Mouse (Mus musculus) midbrain, embryonic 12.5 days (tissue): ENCODE measurements around the gene Ppp1r12b. TPM values are rescaled to one million over a fixed set of nuclear protein-coding genes. Genes with fewer than 3 reads are reported as not detected.
A peak's percentile ranks its signal among the peaks of the same experiment; 100 is the strongest.

Experiments
- ATAC-seq: fragments of 200-750 bp; cut with Nextera tagmentation; 2 replicates; pipeline ENCODE4 v1.8.0; 2017; ENCODE audit warnings: low read depth, moderate TSS enrichment, moderate library complexity; ENCODE audit not compliant: low FRiP score
- H3K27ac ChIP-seq: fragments of 300-500 bp; sonication (generic); replicated peaks from 2 replicates; pipeline ENCODE4 v1.5.1; 2016; ENCODE audit warnings: mild to moderate bottlenecking
- H3K27me3 ChIP-seq: fragments of 300-500 bp; sonication (generic); 2 replicates; pipeline ENCODE4 v1.6.1; 2016; ENCODE audit warnings: mild to moderate bottlenecking
- H3K36me3 ChIP-seq: fragments of 300-500 bp; sonication (generic); 2 replicates; pipeline ENCODE4 v1.6.1; 2016
- H3K4me1 ChIP-seq: fragments of 300-500 bp; sonication (generic); 2 replicates; pipeline ENCODE4 v1.6.1; 2016
- H3K4me2 ChIP-seq: fragments of 300-500 bp; sonication (generic); replicated peaks from 2 replicates; pipeline ENCODE4 v1.6.1; 2016; ENCODE audit warnings: mild to moderate bottlenecking, moderate library complexity
- H3K4me3 ChIP-seq: fragments of 300-500 bp; sonication (generic); 2 replicates; pipeline ENCODE4 v1.5.1; 2016; ENCODE audit warnings: mild to moderate bottlenecking
- H3K9ac ChIP-seq: fragments of 300-500 bp; sonication (generic); replicated peaks from 2 replicates; pipeline ENCODE4 v1.6.1; 2016; ENCODE audit warnings: mild to moderate bottlenecking, moderate library complexity
- H3K9me3 ChIP-seq: fragments of 300-500 bp; sonication (generic); 2 replicates; pipeline ENCODE4 v1.6.1; 2016; ENCODE audit warnings: mild to moderate bottlenecking
- WGBS: fragments of 180-500 bp; shearing (Covaris S2); methylation state at CpG from one replicate; pipeline ENCODE4 v1.1.7; 2016; 5-methylcytosine and 5-hydroxymethylcytosine counted together
- polyA plus RNA-seq: library from polyadenylated mRNA; unstranded; fragments of >200 nt; fragmentation: Nextera tagmentation; extraction: Ambion mirVana; gene quantifications from 2 replicates; pipeline ENCODE4 v1.2.1, GENCODE M21; 2016

Gene Ppp1r12b
- polyA plus RNA-seq, 1 experiment from 2014 or later = 14.6 TPM

- Histone ChIP-seq H3K9me3 (no peaks in the 10 kb centered on the region), H3K36me3 (peaks cover 11% of the 10 kb centered on the region; the same call in 1 of the 2 replicates), H3K27ac (no peak overlapping the region), H3K4me1 (peaks cover 3% of the 10 kb centered on the region; the same call in 1 of the 2 replicates), H3K9ac (no peak overlapping the region), H3K4me2 (no peak overlapping the region), H3K27me3 (no peaks in the 10 kb centered on the region), H3K4me3 (no peak overlapping the region)
- ATAC-seq = no peak
- 46% methylated on average over 4 of the region's 4 CpGs for WGBS
Observed at GRCm38 (mm10) chr1:134875800-134876199, 79.9 kb downstream of the Ppp1r12b start.

- WGBS = 88% methylated on average over 6 of the region's 6 CpGs
Observed at GRCm38 (mm10) chr1:134872678-134873077, 83.1 kb downstream of the Ppp1r12b start.

GRCm38 (mm10) chr1:134866426-134866825 lies 89.3 kb downstream of the Ppp1r12b start:
- peaks cover 2% of the 10 kb centered on the region; the same call in 1 of the 2 replicates for H3K4me1 ChIP-seq
- H3K36me3 ChIP-seq = 0 out of 2 replicates have a peak, but pooled peaks cover 5% of the 10 kb centered on the region
- WGBS = 85% methylated on average over 2 of the region's 2 CpGs
- no peak for ATAC-seq
- H3K4me2 ChIP-seq = no peak overlapping the region
- peaks cover 23% of the 10 kb centered on the region for H3K27me3 ChIP-seq
- no peaks in the 10 kb centered on the region for H3K9me3 ChIP-seq
- no peak overlapping the region for H3K27ac ChIP-seq
- no peak overlapping the region for H3K9ac ChIP-seq
- H3K4me3 ChIP-seq = no peak overlapping the region

More at GRCm38 (mm10) chr1:134872678-134873077, 83.1 kb downstream of the Ppp1r12b start:
- no peaks in the 10 kb centered on the region for H3K9me3 ChIP-seq
- H3K9ac ChIP-seq = no peak overlapping the region
- ATAC-seq = no peak
- peaks cover 11% of the 10 kb centered on the region; the same call in 1 of the 2 replicates for H3K36me3 ChIP-seq
- H3K4me2 ChIP-seq = no peak overlapping the region
- H3K4me1 ChIP-seq = peaks cover 3% of the 10 kb centered on the region; the same call in 1 of the 2 replicates
- no peak overlapping the region for H3K4me3 ChIP-seq
- no peaks in the 10 kb centered on the region for H3K27me3 ChIP-seq
- H3K27ac ChIP-seq = no peak overlapping the region

GRCm38 (mm10) chr1:134865552-134865951 lies 90.2 kb downstream of the Ppp1r12b start:
- H3K9ac ChIP-seq = no peak overlapping the region
- no peak for ATAC-seq

GRCm38 (mm10) chr1:134860538-134860937 lies 95.2 kb downstream of the Ppp1r12b start:
- H3K36me3 ChIP-seq = no peaks in the 10 kb centered on the region
- ATAC-seq = peak; percentile 34; the same call in 1 of the 2 replicates
- no peak overlapping the region for H3K4me2 ChIP-seq
- H3K27ac ChIP-seq = no peak overlapping the region; the same call in 1 of the 2 replicates
- peaks cover 30% of the 10 kb centered on the region for H3K27me3 ChIP-seq
- H3K9me3 ChIP-seq = no peaks in the 10 kb centered on the region
- WGBS = 10% methylated on average over 2 of the region's 2 CpGs
- H3K4me3 ChIP-seq = no peak overlapping the region
- peaks cover 13% of the 10 kb centered on the region for H3K4me1 ChIP-seq
- H3K9ac ChIP-seq = no peak overlapping the region

More at GRCm38 (mm10) chr1:134865552-134865951, 90.2 kb downstream of the Ppp1r12b start:
- Histone ChIP-seq H3K27ac (no peak overlapping the region), H3K4me3 (no peak overlapping the region), H3K4me1 (peaks cover 9% of the 10 kb centered on the region; the same call in 1 of the 2 replicates), H3K9me3 (no peaks in the 10 kb centered on the region), H3K27me3 (peaks cover 28% of the 10 kb centered on the region), H3K4me2 (no peak overlapping the region), H3K36me3 (0 out of 2 replicates have a peak, but pooled peaks cover 5% of the 10 kb centered on the region)
- WGBS = 36% methylated on average over 6 of the region's 6 CpGs

GRCm38 (mm10) chr1:134858344-134859053 lies 97.2 kb downstream of the Ppp1r12b start:
- H3K4me2 ChIP-seq = no peak overlapping the region
- H3K9me3 ChIP-seq = no peaks in the 10 kb centered on the region
- H3K9ac ChIP-seq = no peak overlapping the region
- H3K27me3 ChIP-seq = peaks cover 20% of the 10 kb centered on the region
- no peak for ATAC-seq
- H3K36me3 ChIP-seq = no peaks in the 10 kb centered on the region
- H3K4me3 ChIP-seq = no peak overlapping the region
- WGBS = 71% methylated on average over 3 of the region's 3 CpGs
- H3K27ac ChIP-seq = no peak overlapping the region
- peaks cover 12% of the 10 kb centered on the region for H3K4me1 ChIP-seq

GRCm38 (mm10) chr1:134854325-134854982 lies 101.3 kb downstream of the Ppp1r12b start:
- Histone ChIP-seq H3K4me1 (no peaks in the 10 kb centered on the region; the same call in 1 of the 2 replicates), H3K4me3 (no peak overlapping the region), H3K27ac (no peak overlapping the region), H3K27me3 (peaks cover 3% of the 10 kb centered on the region; the same call in 1 of the 2 replicates), H3K9me3 (no peaks in the 10 kb centered on the region), H3K36me3 (peaks cover 4% of the 10 kb centered on the region; the same call in 1 of the 2 replicates), H3K4me2 (no peak overlapping the region), H3K9ac (no peak overlapping the region)
- ATAC-seq = no peak
- 85% methylated on average over 1 of the region's 1 CpGs for WGBS

- H3K4me1 ChIP-seq = no peaks in the 10 kb centered on the region
- no peak overlapping the region for H3K4me3 ChIP-seq
- H3K9ac ChIP-seq = no peak overlapping the region
- H3K9me3 ChIP-seq = no peaks in the 10 kb centered on the region
- 0 out of 2 replicates have a peak, but pooled peaks cover 3% of the 10 kb centered on the region for H3K27me3 ChIP-seq
- H3K36me3 ChIP-seq = peaks cover 4% of the 10 kb centered on the region; the same call in 1 of the 2 replicates
- H3K4me2 ChIP-seq = no peak overlapping the region
- no peak overlapping the region for H3K27ac ChIP-seq
- WGBS = 93% methylated on average over 3 of the region's 3 CpGs
- no peak for ATAC-seq
Observed at GRCm38 (mm10) chr1:134852797-134853196, 102.9 kb downstream of the Ppp1r12b start.

GRCm38 (mm10) chr1:134851211-134851610 lies 104.5 kb downstream of the Ppp1r12b start:
- Histone ChIP-seq H3K9me3 (no peaks in the 10 kb centered on the region), H3K27ac (no peak overlapping the region), H3K27me3 (no peaks in the 10 kb centered on the region), H3K9ac (no peak overlapping the region), H3K4me3 (no peak overlapping the region), H3K4me1 (no peaks in the 10 kb centered on the region), H3K36me3 (peaks cover 4% of the 10 kb centered on the region; the same call in 1 of the 2 replicates), H3K4me2 (no peak overlapping the region)
- 86% methylated on average over 5 of the region's 5 CpGs for WGBS
- no peak for ATAC-seq

GRCm38 (mm10) chr1:134850361-134850760 lies 105.4 kb downstream of the Ppp1r12b start:
- no peak overlapping the region for H3K9ac ChIP-seq
- no peak for ATAC-seq
- H3K9me3 ChIP-seq = no peaks in the 10 kb centered on the region
- no peak overlapping the region for H3K4me3 ChIP-seq
- H3K4me1 ChIP-seq = no peaks in the 10 kb centered on the region
- no peak overlapping the region for H3K27ac ChIP-seq
- no peak overlapping the region for H3K4me2 ChIP-seq
- WGBS = 92% methylated on average over 3 of the region's 3 CpGs
- no peaks in the 10 kb centered on the region for H3K27me3 ChIP-seq
- H3K36me3 ChIP-seq = peaks cover 4% of the 10 kb centered on the region; the same call in 1 of the 2 replicates

GRCm38 (mm10) chr1:134847851-134848250 lies 107.9 kb downstream of the Ppp1r12b start:
- H3K9ac ChIP-seq = no peak overlapping the region
- no peaks in the 10 kb centered on the region for H3K27me3 ChIP-seq
- peaks cover 4% of the 10 kb centered on the region; the same call in 1 of the 2 replicates for H3K36me3 ChIP-seq
- H3K9me3 ChIP-seq = no peaks in the 10 kb centered on the region
- WGBS = 84% methylated on average over 9 of the region's 9 CpGs
- no peaks in the 10 kb centered on the region for H3K4me1 ChIP-seq
- ATAC-seq = no peak
- no peak overlapping the region for H3K27ac ChIP-seq
- no peak overlapping the region for H3K4me2 ChIP-seq
- no peak overlapping the region for H3K4me3 ChIP-seq
